Mouse (Mus musculus) embryonic facial prominence, embryonic 13.5 days (tissue): Measurements from ENCODE around the gene Atl3. TPM values are rescaled to one million over a fixed set of nuclear protein-coding genes. Genes with fewer than 3 reads are reported as not detected.
A peak's percentile ranks its signal among the peaks of the same experiment; 100 is the strongest.
"Not testable (repeated sequence)": the region's sequence is repeated elsewhere in the genome, so short reads cannot be mapped to it uniquely, and the experiment has no call there.

Source experiments
- ATAC-seq: fragments of 200-750 bp; cut with Nextera tagmentation; 2 replicates; pipeline ENCODE4 v1.8.0; 2017; ENCODE audit warnings: low read depth; ENCODE audit not compliant: insufficient number of reproducible peaks, insufficient read depth, low FRiP score, low TSS enrichment
- H3K27ac ChIP-seq: fragments of 300-500 bp; sonication (generic); 2 replicates; pipeline ENCODE4 v1.5.1; 2015; ENCODE audit warnings: moderate library complexity, mild to moderate bottlenecking, inconsistent platforms
- H3K27me3 ChIP-seq: fragments of 300-500 bp; sonication (generic); 2 replicates; pipeline ENCODE4 v1.6.1; 2015; ENCODE audit warnings: mild to moderate bottlenecking, inconsistent platforms
- H3K36me3 ChIP-seq: fragments of 300-500 bp; sonication (generic); 2 replicates; pipeline ENCODE4 v1.6.1; 2015; ENCODE audit warnings: mild to moderate bottlenecking, inconsistent platforms
- H3K4me1 ChIP-seq: fragments of 300-500 bp; sonication (generic); 2 replicates; pipeline ENCODE4 v1.6.1; 2015; ENCODE audit warnings: inconsistent platforms
- H3K4me2 ChIP-seq: fragments of 300-500 bp; sonication (generic); 2 replicates; pipeline ENCODE4 v1.6.1; 2015; ENCODE audit warnings: moderate library complexity, mild to moderate bottlenecking, inconsistent platforms
- H3K4me3 ChIP-seq: fragments of 300-500 bp; sonication (generic); 2 replicates; pipeline ENCODE4 v1.5.1; 2015; ENCODE audit warnings: mild to moderate bottlenecking, inconsistent platforms
- H3K9ac ChIP-seq: fragments of 300-500 bp; sonication (generic); 2 replicates; pipeline ENCODE4 v1.6.1; 2015; ENCODE audit warnings: mild to moderate bottlenecking, inconsistent platforms
- H3K9me3 ChIP-seq: fragments of 300-500 bp; sonication (generic); 2 replicates; pipeline ENCODE4 v1.6.1; 2016; ENCODE audit warnings: inconsistent platforms
- WGBS: fragments of 180-500 bp; shearing (Covaris S2); methylation state at CpG from one replicate; pipeline ENCODE4 v1.1.7; 2015; ENCODE audit warnings: mixed read lengths; 5-methylcytosine and 5-hydroxymethylcytosine counted together
- polyA plus RNA-seq: library from polyadenylated mRNA; unstranded; fragments of >200 nt; fragmentation: Nextera tagmentation; extraction: Ambion mirVana; gene quantifications from 2 replicates; pipeline ENCODE4 v1.2.1, GENCODE M21; 2015

Atl3 gene
- polyA plus RNA-seq, 1 experiment from 2014 or later, result 13.5 TPM

DNA sequence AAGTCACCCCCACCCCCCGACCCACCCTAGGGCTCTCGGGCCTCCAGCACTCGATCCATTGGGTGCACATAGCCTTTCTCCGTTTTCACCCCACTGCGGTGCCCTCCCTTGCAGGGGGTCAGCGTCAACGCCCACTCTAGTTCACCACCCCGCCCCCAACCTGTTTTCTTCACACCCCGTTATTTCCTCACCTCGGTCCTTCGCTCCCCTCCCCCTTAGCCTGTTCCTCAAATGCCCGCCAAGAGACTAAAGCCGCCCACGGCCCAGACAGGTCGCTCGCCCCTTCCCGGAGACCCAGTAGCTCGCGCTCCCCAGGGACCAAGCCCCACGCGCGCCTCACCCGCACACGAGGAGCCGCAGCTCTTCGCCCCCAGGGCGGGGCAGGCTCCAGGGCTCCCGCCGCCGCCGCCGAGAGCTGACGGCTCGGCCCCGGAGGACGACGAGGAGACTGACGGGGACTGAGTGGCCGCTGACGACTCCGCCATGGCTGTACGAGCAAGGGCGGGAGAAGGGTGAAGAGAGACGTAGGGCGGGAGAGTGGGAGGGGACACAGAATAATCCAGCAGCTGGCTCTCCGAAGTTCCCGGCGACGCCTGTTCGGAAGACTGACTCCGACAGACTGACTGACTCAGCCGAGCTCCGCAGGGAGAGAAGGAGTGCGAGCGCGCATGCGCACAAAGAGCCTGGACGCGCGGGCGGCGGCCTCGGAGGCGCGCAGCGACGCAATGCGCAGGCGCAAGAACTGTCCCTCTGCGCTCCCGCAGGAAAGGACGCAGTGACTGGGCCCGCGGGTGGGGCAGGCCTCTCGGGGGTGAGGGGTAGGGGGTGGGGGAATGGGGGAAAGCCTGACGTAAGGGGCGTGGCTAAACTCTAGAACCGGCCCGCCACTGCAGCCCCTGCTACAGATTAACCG is 11.0 kb upstream of the Atl3 start, which contains the start of gene Rtn3:
TSS of gene Rtn3 (minus strand) at position 683 of the 913 bp plus-strand sequence.
- H3K27ac ChIP-seq, result peak within 1 kb of the TSS; percentile 99
- peak within 1 kb of the TSS; percentile 96 for H3K4me3 ChIP-seq
- H3K4me1 ChIP-seq, result peaks cover 15% of the 10 kb centered on the region
- peak within 1 kb of the TSS; percentile 73 for H3K4me2 ChIP-seq
- no peaks in the 10 kb centered on the region for H3K9me3 ChIP-seq
- WGBS, result under 1% methylated on average over 80 of the region's 80 CpGs
- H3K9ac ChIP-seq, result peak within 1 kb of the TSS; percentile 96
- H3K36me3 ChIP-seq, result no peaks in the 10 kb centered on the region
- H3K27me3 ChIP-seq, result no peaks in the 10 kb centered on the region
- ATAC-seq, result peak; percentile 91

DNA sequence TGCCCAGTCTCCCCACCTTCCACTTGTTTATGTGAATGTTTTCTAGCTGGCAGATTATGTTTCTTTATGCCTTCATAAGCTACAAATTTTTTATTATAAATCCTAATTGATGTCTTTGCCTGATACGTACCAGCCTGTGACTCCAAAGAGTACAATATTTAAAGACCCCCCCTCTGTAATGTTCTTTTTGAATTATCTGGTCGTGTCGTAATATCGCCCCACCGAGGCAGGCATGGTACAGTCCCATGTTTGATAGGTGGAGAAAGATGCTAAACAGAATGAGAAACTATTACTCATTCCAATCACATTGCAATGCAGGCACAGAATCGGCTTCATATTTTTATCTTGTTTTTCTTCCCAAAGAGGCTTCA is 10.3 kb upstream of the Atl3 start:
- H3K4me2 ChIP-seq, result peak overlapping the region; percentile 73
- peak overlapping the region; percentile 96 for H3K4me3 ChIP-seq
- H3K36me3 ChIP-seq, result no peaks in the 10 kb centered on the region
- no peak for ATAC-seq
- no peaks in the 10 kb centered on the region for H3K27me3 ChIP-seq
- H3K9me3 ChIP-seq, result no peaks in the 10 kb centered on the region
- H3K27ac ChIP-seq, result peak overlapping the region; percentile 99
- 1% methylated on average over 6 of the region's 6 CpGs for WGBS
- peak overlapping the region; percentile 96; the same call in 1 of the 2 replicates for H3K9ac ChIP-seq
- peaks cover 15% of the 10 kb centered on the region for H3K4me1 ChIP-seq

DNA sequence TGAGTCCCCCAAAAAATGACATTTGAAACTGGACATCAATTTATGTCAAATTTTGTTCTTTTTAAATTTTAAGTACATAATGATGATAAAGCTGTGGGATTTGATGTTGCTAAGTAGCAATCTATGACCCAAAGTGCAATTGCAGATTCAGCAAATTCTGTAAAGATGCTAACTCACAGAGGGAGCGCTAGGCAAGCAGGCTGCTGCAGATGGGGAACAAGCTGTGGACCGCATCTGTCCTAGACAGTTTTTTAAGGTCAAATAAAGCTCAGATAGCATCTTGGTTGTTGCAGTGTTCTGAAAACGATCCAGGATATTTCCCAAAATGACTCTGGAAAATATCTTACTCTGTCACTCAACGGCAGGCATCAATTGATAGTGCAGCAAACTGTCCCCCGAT is 9.8 kb upstream of the Atl3 start:
- Histone ChIP-seq H3K36me3 (no peaks in the 10 kb centered on the region), H3K9ac (no peak overlapping the region), H3K27ac (no peak overlapping the region; the same call in 1 of the 2 replicates), H3K4me2 (peak overlapping the region; percentile 73), H3K9me3 (no peaks in the 10 kb centered on the region), H3K4me1 (peaks cover 15% of the 10 kb centered on the region), H3K4me3 (no peak overlapping the region), H3K27me3 (no peaks in the 10 kb centered on the region)
- 60% methylated on average over 5 of the region's 5 CpGs for WGBS
- ATAC-seq, result no peak

DNA sequence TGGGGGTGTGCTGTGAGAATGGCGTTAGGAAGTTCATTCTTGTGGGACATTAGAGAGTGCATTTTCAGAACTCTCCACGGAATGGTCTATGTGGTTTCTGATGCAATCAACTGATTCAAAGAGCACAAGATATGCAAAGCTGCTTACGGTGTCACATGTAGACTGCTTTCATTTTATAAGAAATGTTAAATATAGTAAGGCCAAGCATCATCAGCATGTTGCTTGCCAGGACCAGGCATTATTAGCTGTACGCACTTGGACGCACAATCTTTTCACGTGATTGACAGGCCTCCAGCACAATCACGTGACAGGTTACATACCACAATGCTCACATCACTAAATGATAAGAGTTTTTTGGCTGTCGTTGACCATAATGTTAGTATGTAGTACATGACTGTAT is 6.2 kb upstream of the Atl3 start:
- no peaks in the 10 kb centered on the region for H3K36me3 ChIP-seq
- WGBS, result 86% methylated on average over 8 of the region's 8 CpGs
- no peak for ATAC-seq

DNA sequence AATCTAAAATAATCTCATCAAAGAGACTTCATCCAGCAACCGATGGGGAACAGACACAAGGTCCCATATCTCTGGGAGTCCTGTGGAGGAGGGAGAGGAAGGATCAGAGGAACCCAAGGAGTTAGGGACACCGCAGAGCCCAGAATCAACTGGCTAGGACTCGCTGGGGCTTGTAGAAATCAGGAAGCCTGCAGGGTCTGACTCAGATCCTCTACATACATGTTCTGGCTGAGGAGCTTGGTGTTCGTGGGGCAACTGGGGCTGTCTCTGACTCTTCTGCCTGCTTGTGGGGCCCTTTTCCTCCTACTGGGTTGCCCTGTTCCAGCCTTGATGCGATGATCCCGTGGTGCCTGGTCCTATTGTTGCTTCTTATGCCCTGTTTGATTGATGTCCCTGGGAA is 1.9 kb upstream of the Atl3 start:
- no peak overlapping the region for H3K4me2 ChIP-seq
- no peak overlapping the region for H3K4me3 ChIP-seq
- H3K4me1 ChIP-seq, result peaks cover 5% of the 10 kb centered on the region; the same call in 1 of the 2 replicates
- WGBS, result 76% methylated on average over 6 of the region's 6 CpGs
- H3K9me3 ChIP-seq, result no peaks in the 10 kb centered on the region
- H3K36me3 ChIP-seq, result no peaks in the 10 kb centered on the region
- no peak overlapping the region for H3K27ac ChIP-seq
- no peak for ATAC-seq
- H3K9ac ChIP-seq, result no peak overlapping the region
- H3K27me3 ChIP-seq, result no peaks in the 10 kb centered on the region

More for the DNA sequence above, 6.2 kb upstream of the Atl3 start:
- Histone ChIP-seq H3K4me2 (no peak overlapping the region), H3K27ac (no peak overlapping the region), H3K4me3 (no peak overlapping the region), H3K9ac (no peak overlapping the region), H3K27me3 (no peaks in the 10 kb centered on the region), H3K4me1 (0 out of 2 replicates have a peak, but pooled peaks cover 2% of the 10 kb centered on the region), H3K9me3 (no peaks in the 10 kb centered on the region)

DNA sequence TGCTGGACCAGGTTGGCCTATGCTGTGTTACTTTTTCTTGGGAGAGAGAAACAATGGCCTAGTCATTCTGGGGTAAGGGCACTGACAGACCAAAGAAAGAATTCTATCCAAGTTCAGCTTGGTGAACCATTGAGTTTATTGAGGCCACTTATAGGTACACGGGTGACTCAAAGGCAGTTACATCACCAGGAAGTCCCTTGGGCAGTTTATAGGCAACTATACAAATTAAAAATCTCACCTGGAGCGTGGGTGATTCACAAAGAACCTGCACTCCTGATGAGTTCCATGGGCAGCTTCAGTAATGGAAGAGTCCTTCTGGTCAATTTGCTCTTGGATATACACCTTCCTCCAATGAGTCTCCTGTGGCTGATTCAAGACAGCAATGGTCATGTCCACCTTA is 1.2 kb upstream of the Atl3 start:
- no peaks in the 10 kb centered on the region for H3K27me3 ChIP-seq
- peaks cover 5% of the 10 kb centered on the region; the same call in 1 of the 2 replicates for H3K4me1 ChIP-seq
- H3K4me3 ChIP-seq, result no peak overlapping the region
- no peak overlapping the region for H3K27ac ChIP-seq
- 92% methylated on average over 2 of the region's 2 CpGs for WGBS
- H3K9ac ChIP-seq, result no peak overlapping the region
- no peaks in the 10 kb centered on the region for H3K36me3 ChIP-seq
- ATAC-seq, result no peak
- H3K4me2 ChIP-seq, result no peak overlapping the region
- no peaks in the 10 kb centered on the region for H3K9me3 ChIP-seq

DNA sequence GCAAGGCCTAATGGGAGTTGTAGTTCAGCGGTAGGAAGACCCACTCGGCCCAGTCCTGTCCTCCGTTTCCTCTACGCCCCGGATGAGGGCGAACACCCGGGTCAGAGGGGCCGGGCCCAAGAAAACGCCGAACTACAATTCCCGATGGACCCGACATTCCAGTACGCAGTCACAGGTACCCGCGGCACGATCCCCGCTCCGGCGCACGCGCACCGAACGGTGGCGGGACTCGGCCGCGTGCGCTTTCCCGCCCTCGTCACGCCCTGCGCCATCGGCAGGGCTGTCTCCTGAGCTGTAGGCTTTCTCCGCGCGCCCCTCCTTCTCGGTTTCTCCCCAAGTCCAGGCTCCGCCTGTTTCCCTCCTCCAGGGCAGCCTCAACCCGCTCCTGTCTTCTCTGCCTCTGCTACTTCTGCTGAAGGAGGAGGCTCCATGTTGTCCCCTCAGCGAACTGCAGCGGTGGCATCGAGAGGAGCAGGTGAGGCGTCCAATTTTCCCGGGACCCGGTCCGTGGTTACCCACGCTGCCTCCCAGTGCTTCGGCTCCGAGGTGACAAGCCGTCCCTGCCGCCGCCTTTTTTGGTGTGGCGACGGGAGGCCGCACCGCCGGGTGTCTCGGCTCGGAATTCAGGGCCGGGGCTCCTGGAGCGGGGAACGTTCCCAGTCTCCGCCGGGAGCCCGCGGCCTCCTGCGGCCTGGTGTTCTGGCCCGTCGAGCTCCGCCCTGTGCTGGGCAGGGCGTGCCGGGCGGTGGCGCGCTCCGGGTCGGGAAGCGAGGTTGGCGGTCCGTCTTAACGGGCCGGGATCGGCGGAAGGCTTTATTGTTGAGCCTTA is 561 bp downstream of the Atl3 start:
- peak; percentile 97 for ATAC-seq
- no peaks in the 10 kb centered on the region for H3K27me3 ChIP-seq
- WGBS, result under 1% methylated on average over 84 of the region's 84 CpGs
- H3K9ac ChIP-seq, result peak overlapping the region; percentile 93
- H3K9me3 ChIP-seq, result no peaks in the 10 kb centered on the region
- peak overlapping the region; percentile 76 for H3K4me3 ChIP-seq
- peak overlapping the region; percentile 65 for H3K4me2 ChIP-seq
- peaks cover 5% of the 10 kb centered on the region; the same call in 1 of the 2 replicates for H3K4me1 ChIP-seq
- H3K27ac ChIP-seq, result peak overlapping the region; percentile 99
- H3K36me3 ChIP-seq, result no peaks in the 10 kb centered on the region

DNA sequence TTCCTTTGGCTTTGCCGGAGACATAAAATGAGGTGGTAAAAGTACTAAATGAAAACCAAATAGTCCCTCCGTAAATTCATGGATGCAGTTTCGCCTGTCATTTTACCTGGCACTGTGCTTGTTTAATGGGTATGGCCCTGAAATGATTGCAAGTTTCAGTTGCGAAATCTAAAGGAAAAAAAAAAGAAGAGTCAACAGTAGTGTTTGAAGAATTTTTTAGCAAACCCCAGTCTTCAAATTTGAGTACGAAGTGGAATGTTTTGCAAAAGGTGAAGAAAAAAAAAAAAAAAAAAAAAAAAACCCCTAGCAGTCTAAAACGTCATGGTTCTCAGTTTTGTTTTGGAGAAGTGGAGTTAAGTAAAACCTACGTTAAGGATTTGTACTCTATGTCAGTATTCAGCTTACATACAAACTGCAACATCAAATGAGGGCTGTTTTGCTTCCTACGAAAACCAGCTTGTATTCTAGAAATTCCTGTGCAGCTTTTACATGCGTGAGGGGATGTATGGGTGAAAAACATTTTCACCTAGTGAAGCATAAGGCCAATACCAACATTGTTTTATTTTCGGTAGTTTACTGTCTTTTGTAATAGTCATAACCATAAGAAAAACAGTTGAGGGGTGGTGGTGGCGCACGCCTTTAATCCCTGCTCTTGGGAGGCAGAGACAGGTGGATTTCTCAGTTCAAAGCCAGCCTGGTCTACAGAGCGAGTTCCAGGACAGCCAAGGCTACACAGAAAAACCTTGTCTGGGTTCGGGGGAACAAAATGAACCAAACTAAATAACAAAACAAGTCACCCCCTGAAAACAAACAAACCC is 1.6 kb downstream of the Atl3 start:
- ATAC-seq, result no peak
- Histone ChIP-seq H3K4me3 (peak overlapping the region; percentile 76), H3K27me3 (no peaks in the 10 kb centered on the region), H3K4me1 (peaks cover 5% of the 10 kb centered on the region; the same call in 1 of the 2 replicates), H3K4me2 (peak overlapping the region; percentile 65), H3K9ac (peak overlapping the region; percentile 93), H3K9me3 (no peaks in the 10 kb centered on the region), H3K27ac (peak overlapping the region; percentile 99; the same call in 1 of the 2 replicates), H3K36me3 (no peaks in the 10 kb centered on the region)
- WGBS, result 41% methylated on average over 14 of the region's 14 CpGs

DNA sequence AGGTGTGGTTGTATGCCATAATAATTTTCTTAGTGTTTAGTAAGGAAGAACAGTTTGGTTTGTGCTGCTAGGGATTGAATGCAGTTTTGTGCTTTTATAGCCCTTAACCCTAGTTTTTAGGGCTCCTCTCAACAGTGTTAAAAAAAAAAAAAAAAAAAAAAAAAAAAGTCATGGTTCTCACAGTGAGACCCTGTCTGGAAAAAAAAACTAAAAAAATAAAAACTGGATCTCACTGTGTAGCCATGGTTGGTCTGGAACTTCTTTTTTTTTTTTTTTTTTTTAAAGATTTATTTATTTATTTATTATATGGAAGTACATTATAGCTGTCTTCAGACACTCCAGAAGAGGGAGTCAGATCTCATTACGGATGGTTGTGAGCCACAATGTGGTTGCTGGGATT is 2.2 kb downstream of the Atl3 start:
- Histone ChIP-seq H3K4me3 (peak overlapping the region; percentile 76; the same call in 1 of the 2 replicates), H3K4me2 (peak overlapping the region; percentile 65)
- H3K36me3 ChIP-seq, H3K27me3 ChIP-seq, H3K9me3 ChIP-seq, H3K4me1 ChIP-seq, H3K27ac ChIP-seq, ATAC-seq, H3K9ac ChIP-seq: not testable (repeated sequence)
- 72% methylated on average over 1 of the region's 1 CpGs for WGBS

DNA sequence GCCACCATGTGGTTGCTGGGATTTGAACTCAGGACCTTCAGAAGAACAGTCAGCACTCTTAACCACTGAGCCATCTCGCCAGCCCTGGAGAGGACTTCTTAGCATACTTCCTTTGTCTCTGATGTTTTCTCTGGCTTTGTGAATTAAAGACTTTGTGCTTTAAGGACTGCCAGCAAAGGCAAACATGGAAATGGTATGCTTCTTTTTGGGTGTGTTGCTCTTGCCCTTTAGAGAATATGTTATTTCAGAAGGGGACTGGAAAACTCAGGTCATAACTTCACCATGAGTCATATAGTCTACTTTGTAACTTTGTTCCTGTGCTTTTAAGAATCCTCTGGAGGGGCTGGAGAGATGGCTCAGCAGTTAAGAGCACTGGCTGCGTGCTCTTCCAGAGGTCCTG is 5.0 kb downstream of the Atl3 start:
- 78% methylated on average over 2 of the region's 2 CpGs for WGBS
- H3K9me3 ChIP-seq, result no peaks in the 10 kb centered on the region
- H3K9ac ChIP-seq, result no peak overlapping the region
- no peak overlapping the region for H3K4me3 ChIP-seq
- no peaks in the 10 kb centered on the region for H3K27me3 ChIP-seq
- no peaks in the 10 kb centered on the region for H3K36me3 ChIP-seq
- no peak overlapping the region for H3K27ac ChIP-seq
- H3K4me1 ChIP-seq, result peaks cover 5% of the 10 kb centered on the region; the same call in 1 of the 2 replicates
- H3K4me2 ChIP-seq, result no peak overlapping the region
- ATAC-seq, result no peak

DNA sequence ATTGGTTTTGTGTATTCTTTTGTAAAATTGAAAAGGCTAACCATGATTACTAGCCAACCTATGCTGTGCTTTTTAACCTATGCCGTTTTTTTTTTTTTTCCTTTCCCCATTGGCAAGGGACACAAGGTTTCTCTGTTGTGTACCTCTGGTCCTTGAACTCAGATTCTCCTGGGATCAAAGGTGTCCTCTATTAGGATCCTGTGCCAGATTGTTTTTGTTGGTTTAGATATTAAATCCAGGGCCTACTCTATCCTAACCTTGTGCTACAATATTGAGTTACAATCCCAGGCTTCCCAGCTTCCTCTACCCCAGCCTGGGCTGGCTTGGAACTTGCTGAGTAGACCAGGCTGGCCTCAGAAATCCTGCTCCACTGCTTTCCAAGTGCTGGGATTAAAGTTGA is 6.9 kb downstream of the Atl3 start:
- Histone ChIP-seq H3K27me3 (no peaks in the 10 kb centered on the region), H3K4me1 (peaks cover 2% of the 10 kb centered on the region; the same call in 1 of the 2 replicates), H3K36me3 (no peaks in the 10 kb centered on the region), H3K9ac (no peak overlapping the region), H3K4me2 (no peak overlapping the region), H3K27ac (no peak overlapping the region), H3K4me3 (no peak overlapping the region), H3K9me3 (no peaks in the 10 kb centered on the region)
- WGBS, result 78% methylated on average over 1 of the region's 1 CpGs
- ATAC-seq, result no peak
